Mouse (Mus musculus) hindbrain, embryonic 13.5 days (tissue): Measurements from ENCODE around the gene Cldn9. TPM values are rescaled to one million over a fixed set of nuclear protein-coding genes. Genes with fewer than 3 reads are reported as not detected.

Experiments
- ATAC-seq: fragments of 200-750 bp; cut with Nextera tagmentation; 2 replicates; pipeline ENCODE4 v1.8.0; 2017; ENCODE audit warnings: moderate TSS enrichment; ENCODE audit not compliant: low FRiP score
- H3K27ac ChIP-seq: fragments of 300-500 bp; sonication (generic); 2 replicates; pipeline ENCODE4 v1.5.1; 2015; ENCODE audit warnings: inconsistent platforms, mild to moderate bottlenecking, moderate library complexity
- H3K27me3 ChIP-seq: fragments of 300-500 bp; sonication (generic); 2 replicates; pipeline ENCODE4 v1.6.1; 2015; ENCODE audit warnings: mild to moderate bottlenecking, inconsistent platforms
- H3K36me3 ChIP-seq: fragments of 300-500 bp; sonication (generic); 2 replicates; pipeline ENCODE4 v1.6.1; 2015; ENCODE audit warnings: mild to moderate bottlenecking, inconsistent platforms
- H3K4me1 ChIP-seq: fragments of 300-500 bp; sonication (generic); replicated peaks from 2 replicates; pipeline ENCODE4 v1.6.1; 2015; ENCODE audit warnings: inconsistent platforms
- H3K4me2 ChIP-seq: fragments of 300-500 bp; sonication (generic); 2 replicates; pipeline ENCODE4 v1.6.1; 2015; ENCODE audit warnings: inconsistent platforms, mild to moderate bottlenecking, moderate library complexity
- H3K4me3 ChIP-seq: fragments of 300-500 bp; sonication (generic); 2 replicates; pipeline ENCODE4 v1.5.1; 2015; ENCODE audit warnings: mild to moderate bottlenecking, inconsistent platforms
- H3K9ac ChIP-seq: fragments of 300-500 bp; sonication (generic); 2 replicates; pipeline ENCODE4 v1.6.1; 2015; ENCODE audit warnings: mild to moderate bottlenecking, inconsistent platforms
- H3K9me3 ChIP-seq: fragments of 300-500 bp; sonication (generic); 2 replicates; pipeline ENCODE4 v1.6.1; 2016; ENCODE audit warnings: inconsistent platforms
- WGBS: fragments of 180-500 bp; shearing (Covaris S2); methylation state at CpG from one replicate; pipeline ENCODE4 v1.1.7; 2015; 5-methylcytosine and 5-hydroxymethylcytosine counted together
- polyA plus RNA-seq: library from polyadenylated mRNA; unstranded; fragments of >200 nt; fragmentation: Nextera tagmentation; extraction: Ambion mirVana; gene quantifications from 2 replicates; pipeline ENCODE4 v1.2.1, GENCODE M21; 2015

Gene Cldn9
- polyA plus RNA-seq, 1 experiment from 2014 or later: 2.5 TPM

- Histone ChIP-seq H3K4me3 (no peak overlapping the region), H3K9ac (no peak overlapping the region), H3K4me2 (no peak overlapping the region), H3K27me3 (peaks cover 61% of the 10 kb centered on the region), H3K27ac (no peak overlapping the region), H3K9me3 (no peaks in the 10 kb centered on the region), H3K4me1 (peaks cover 8% of the 10 kb centered on the region; the same call in 1 of the 2 replicates), H3K36me3 (peaks cover 7% of the 10 kb centered on the region)
- no peak for ATAC-seq
- WGBS: 3% methylated on average over 9 of the region's 9 CpGs
Measured at GRCm38 (mm10) chr17:23661526-23661925, 22.3 kb downstream of the Cldn9 start.

GRCm38 (mm10) chr17:23660876-23661200, 23.0 kb downstream of the Cldn9 start:
- Histone ChIP-seq H3K27me3 (peaks cover 61% of the 10 kb centered on the region), H3K9me3 (no peaks in the 10 kb centered on the region), H3K4me2 (no peak overlapping the region), H3K4me3 (0 out of 2 replicates have a peak overlapping the region, but pooled peaks have one; percentile 5), H3K36me3 (peaks cover under 1% of the 10 kb centered on the region; the same call in 1 of the 2 replicates), H3K4me1 (peaks cover 8% of the 10 kb centered on the region; the same call in 1 of the 2 replicates), H3K27ac (no peak overlapping the region), H3K9ac (no peak overlapping the region)
- WGBS: 6% methylated on average over 14 of the region's 14 CpGs
- ATAC-seq: no peak

GRCm38 (mm10) chr17:23660117-23660875, 23.5 kb downstream of the Cldn9 start, which contains the start of gene Bicdl2:
TSS of gene Bicdl2 (plus strand) at chr17:23660506.
- Histone ChIP-seq H3K36me3 (no peaks in the 10 kb centered on the region), H3K4me3 (0 out of 2 replicates have a peak within 1 kb of the TSS, but pooled peaks have one; percentile 5), H3K27me3 (peaks cover 61% of the 10 kb centered on the region), H3K4me2 (no peak within 1 kb of the TSS), H3K9me3 (no peaks in the 10 kb centered on the region), H3K9ac (no peak within 1 kb of the TSS), H3K27ac (no peak within 1 kb of the TSS), H3K4me1 (peaks cover 8% of the 10 kb centered on the region; the same call in 1 of the 2 replicates)
- WGBS: 6% methylated on average over 27 of the region's 27 CpGs
- ATAC-seq: no peak

- H3K4me1 ChIP-seq: peaks cover 8% of the 10 kb centered on the region; the same call in 1 of the 2 replicates
- H3K27me3 ChIP-seq: peaks cover 62% of the 10 kb centered on the region
- 84% methylated on average over 3 of the region's 3 CpGs for WGBS
- H3K36me3 ChIP-seq: no peaks in the 10 kb centered on the region
- H3K27ac ChIP-seq: no peak overlapping the region
- no peaks in the 10 kb centered on the region for H3K9me3 ChIP-seq
- H3K9ac ChIP-seq: no peak overlapping the region
- no peak overlapping the region for H3K4me2 ChIP-seq
- no peak for ATAC-seq
- H3K4me3 ChIP-seq: no peak overlapping the region
Measured at GRCm38 (mm10) chr17:23658450-23658849, 25.4 kb downstream of the Cldn9 start.

GRCm38 (mm10) chr17:23654410-23654809, 29.4 kb downstream of the Cldn9 start:
- Histone ChIP-seq H3K27me3 (peaks cover 22% of the 10 kb centered on the region), H3K4me3 (no peak overlapping the region), H3K27ac (no peak overlapping the region), H3K9ac (no peak overlapping the region), H3K36me3 (no peaks in the 10 kb centered on the region), H3K4me1 (no peaks in the 10 kb centered on the region), H3K4me2 (no peak overlapping the region), H3K9me3 (no peaks in the 10 kb centered on the region)
- ATAC-seq: no peak
- WGBS: 72% methylated on average over 2 of the region's 2 CpGs

- peaks cover 18% of the 10 kb centered on the region for H3K27me3 ChIP-seq
- no peak for ATAC-seq
- no peak overlapping the region for H3K27ac ChIP-seq
- no peak overlapping the region for H3K9ac ChIP-seq
- no peak overlapping the region for H3K4me2 ChIP-seq
- H3K36me3 ChIP-seq: no peaks in the 10 kb centered on the region
- H3K4me1 ChIP-seq: no peaks in the 10 kb centered on the region
- no peaks in the 10 kb centered on the region for H3K9me3 ChIP-seq
- no peak overlapping the region for H3K4me3 ChIP-seq
- WGBS: 69% methylated on average over 6 of the region's 6 CpGs
Measured at GRCm38 (mm10) chr17:23654001-23654400, 29.8 kb downstream of the Cldn9 start.

- no peak overlapping the region for H3K27ac ChIP-seq
- peaks cover 15% of the 10 kb centered on the region; the same call in 1 of the 2 replicates for H3K27me3 ChIP-seq
- no peak overlapping the region for H3K4me3 ChIP-seq
- WGBS: 85% methylated on average over 2 of the region's 2 CpGs
- no peak overlapping the region for H3K4me2 ChIP-seq
- ATAC-seq: no peak
- no peaks in the 10 kb centered on the region for H3K36me3 ChIP-seq
- H3K9me3 ChIP-seq: no peaks in the 10 kb centered on the region
- H3K9ac ChIP-seq: no peak overlapping the region
- no peaks in the 10 kb centered on the region for H3K4me1 ChIP-seq
Measured at GRCm38 (mm10) chr17:23653324-23653723, 30.5 kb downstream of the Cldn9 start.

GRCm38 (mm10) chr17:23651363-23651762, 32.5 kb downstream of the Cldn9 start:
- Histone ChIP-seq H3K9me3 (no peaks in the 10 kb centered on the region), H3K4me1 (no peaks in the 10 kb centered on the region), H3K27ac (no peak overlapping the region), H3K27me3 (peaks cover 18% of the 10 kb centered on the region), H3K4me2 (no peak overlapping the region), H3K36me3 (no peaks in the 10 kb centered on the region), H3K4me3 (no peak overlapping the region), H3K9ac (no peak overlapping the region)
- ATAC-seq: no peak
- WGBS: 89% methylated on average over 6 of the region's 6 CpGs

- ATAC-seq: no peak
- Histone ChIP-seq H3K4me2 (no peak overlapping the region), H3K36me3 (no peaks in the 10 kb centered on the region), H3K9me3 (no peaks in the 10 kb centered on the region), H3K4me3 (no peak overlapping the region), H3K27ac (no peak overlapping the region), H3K9ac (no peak overlapping the region), H3K4me1 (peaks cover 11% of the 10 kb centered on the region), H3K27me3 (peaks cover 56% of the 10 kb centered on the region)
- WGBS: 31% methylated on average over 10 of the region's 10 CpGs
Measured at GRCm38 (mm10) chr17:23645894-23646293, 37.9 kb downstream of the Cldn9 start.

- H3K4me2 ChIP-seq: peak within 1 kb of the TSS; percentile 67
- H3K36me3 ChIP-seq: no peaks in the 10 kb centered on the region
- peak within 1 kb of the TSS; percentile 42 for H3K4me3 ChIP-seq
- peaks cover 56% of the 10 kb centered on the region for H3K27me3 ChIP-seq
- 0 out of 2 replicates have a peak, but pooled peaks have one; percentile 46 for ATAC-seq
- H3K9me3 ChIP-seq: no peaks in the 10 kb centered on the region
- WGBS: under 1% methylated on average over 52 of the region's 58 CpGs
- peak within 1 kb of the TSS; percentile 64 for H3K9ac ChIP-seq
- H3K27ac ChIP-seq: no peak within 1 kb of the TSS
- peaks cover 11% of the 10 kb centered on the region for H3K4me1 ChIP-seq
Measured at GRCm38 (mm10) chr17:23644613-23645495, 39.0 kb downstream of the Cldn9 start, which contains the start of gene Mmp25. TSS of gene Mmp25 (minus strand) at chr17:23645277.
